Mouse (Mus musculus) cortical plate, adult 2 months (tissue): ENCODE results near the gene Cmip.

Experiments used
- CTCF ChIP-seq: fragments of 200-500 bp; IDR thresholded peaks from 2 replicates; pipeline ENCODE4 v1.5.1; 2011; ENCODE audit warnings: mild to moderate bottlenecking, control low read depth, low read length; ENCODE audit not compliant: insufficient read depth; ENCODE audit errors: extremely low read depth
- POLR2A ChIP-seq: fragments of 200-500 bp; IDR thresholded peaks from 2 replicates; pipeline ENCODE4 v1.6.1; 2011; ENCODE audit warnings: mild to moderate bottlenecking, low read length, control low read depth; ENCODE audit not compliant: insufficient read depth; ENCODE audit errors: extremely low read depth

DNA sequence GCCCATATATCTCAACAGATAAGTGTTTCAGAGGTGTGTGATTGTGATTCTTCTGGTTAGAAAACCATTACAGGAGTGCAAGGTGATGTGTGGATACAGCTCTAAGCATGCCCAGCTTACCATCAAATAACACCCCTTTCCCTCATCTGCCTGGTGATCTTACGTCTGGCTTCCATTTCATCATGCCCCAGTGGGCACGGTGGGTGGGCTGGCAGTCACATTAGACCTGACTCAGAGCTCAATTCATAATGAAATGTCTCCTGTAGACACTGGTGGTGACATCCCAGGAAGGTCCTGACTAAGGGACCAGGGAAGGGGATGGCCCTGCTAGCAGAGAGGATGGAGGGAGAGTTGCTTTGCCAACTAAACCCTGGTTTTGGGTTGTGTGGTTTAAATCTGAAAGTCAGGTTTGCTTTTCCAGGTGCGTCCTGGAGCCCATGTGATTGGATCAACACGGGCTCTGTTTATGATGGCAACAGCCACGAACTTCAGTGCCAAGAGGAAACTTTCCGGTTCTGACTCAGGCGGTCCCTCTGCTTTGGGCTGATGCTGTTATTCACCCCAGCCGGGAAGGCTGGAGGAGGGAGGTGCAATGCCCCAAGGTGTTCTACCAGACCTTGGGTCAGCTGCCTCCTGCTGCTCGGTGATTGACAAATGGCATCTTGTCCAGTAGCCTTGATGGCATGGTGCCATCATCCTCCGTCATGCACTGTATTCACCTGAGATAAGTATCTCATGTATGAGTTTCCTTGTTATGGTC is 231.6 kb downstream of the Cmip start:
- no peak for TF ChIP-seq POLR2A
- no peak for TF ChIP-seq CTCF
